9 mouse cellular contexts compared by ENCODE assay signal in the genomic region with DNA sequence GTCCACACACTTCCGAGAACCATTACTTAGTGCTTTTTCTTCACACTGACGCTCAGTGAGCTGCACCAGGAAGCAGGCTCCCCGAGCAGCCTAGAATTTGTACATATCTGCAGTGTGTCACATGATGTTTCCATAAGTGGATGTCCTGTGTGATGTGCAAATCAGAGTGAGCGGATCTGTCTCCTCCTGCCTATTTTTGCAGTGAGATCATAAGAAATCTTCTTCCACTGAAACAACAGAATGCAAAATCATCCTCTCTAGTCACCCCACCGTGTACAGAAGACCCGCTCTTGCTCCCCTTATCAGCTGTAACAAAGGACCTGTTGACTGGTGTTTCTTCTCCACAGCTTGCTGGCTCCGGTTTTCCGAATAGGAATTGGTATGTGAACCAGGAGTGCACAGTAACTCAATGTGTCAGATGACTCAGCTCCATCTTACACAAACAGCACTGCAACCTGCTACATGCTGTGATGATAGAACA. TPM values are rescaled to one million over a fixed set of nuclear protein-coding genes. Genes with fewer than 3 reads are reported as not detected.
DNase-seq lines count a peak whose midpoint lies in the region; ATAC-seq lines count a peak whose summit lies in the region.
"Had no signal": no experiment of that assay in that cellular context is flagged by ENCODE, and none has a peak within 500 bp of the region (broad histone marks: within the 10 kb centered on the region; RNA-seq: fewer than 3 reads in every experiment).

No protein-coding gene starts in this region.

- 70% methylated on average over 8 of the region's 8 CpGs for WGBS in forebrain, embryonic 15.5 days
- WGBS in forebrain, embryonic 13.5 days = 77% methylated on average over 8 of the region's 8 CpGs
- 64% methylated on average over 8 of the region's 8 CpGs for WGBS in liver, embryonic 13.5 days (ENCODE audit: insufficient replicate concordance)
- 69% methylated on average over 8 of the region's 8 CpGs for WGBS in liver, embryonic 11.5 days
- 16% methylated on average over 8 of the region's 8 CpGs for WGBS in heart, embryonic 13.5 days
- WGBS in neural tube, embryonic 14.5 days = 60% methylated on average over 8 of the region's 8 CpGs

- H3K4me2 ChIP-seq in forebrain, embryonic 15.5 days (replicated peaks) = no peak overlapping the region
- H3K4me2 ChIP-seq in forebrain, embryonic 13.5 days = no peak overlapping the region
- no peak overlapping the region for H3K4me2 ChIP-seq in liver, embryonic 13.5 days
- no peak overlapping the region for H3K4me2 ChIP-seq in liver, embryonic 11.5 days
- peak overlapping the region; percentile 62 for H3K4me2 ChIP-seq in heart, embryonic 13.5 days
- H3K4me2 ChIP-seq in neural tube, embryonic 14.5 days (ENCODE audit: low read depth, low read length) = peak overlapping the region; percentile 44; the same call in 1 of the 2 replicates
- H3K4me2 ChIP-seq: midbrain, embryonic 12.5 days had no signal

- H3K9me3 ChIP-seq in forebrain, embryonic 15.5 days = no peaks in the 10 kb centered on the region
- no peaks in the 10 kb centered on the region for H3K9me3 ChIP-seq in forebrain, embryonic 13.5 days (replicated peaks)
- H3K9me3 ChIP-seq in liver, embryonic 13.5 days (replicated peaks) = no peaks in the 10 kb centered on the region
- H3K9me3 ChIP-seq in liver, embryonic 11.5 days (ENCODE audit: control insufficient read depth, low read length) = no peaks in the 10 kb centered on the region
- H3K9me3 ChIP-seq in heart, embryonic 13.5 days = no peaks in the 10 kb centered on the region
- H3K9me3 ChIP-seq in neural tube, embryonic 14.5 days (ENCODE audit: control insufficient read depth, low read length) = no peaks in the 10 kb centered on the region
- H3K9me3 ChIP-seq: midbrain, embryonic 12.5 days had no signal

- no peak overlapping the region for H3K4me3 ChIP-seq in forebrain, embryonic 15.5 days
- H3K4me3 ChIP-seq in forebrain, embryonic 13.5 days = no peak overlapping the region
- H3K4me3 ChIP-seq in liver, embryonic 13.5 days (replicated peaks) = no peak overlapping the region
- no peak overlapping the region for H3K4me3 ChIP-seq in liver, embryonic 11.5 days (ENCODE audit: low read depth, low read length)
- peak overlapping the region; percentile 31 for H3K4me3 ChIP-seq in heart, embryonic 13.5 days
- no peak overlapping the region for H3K4me3 ChIP-seq in neural tube, embryonic 14.5 days (ENCODE audit: low read depth, low read length)
- H3K4me3 ChIP-seq: midbrain, embryonic 12.5 days had no signal

- no peak for ATAC-seq in forebrain, embryonic 15.5 days (replicated peaks)
- no peak for ATAC-seq in forebrain, embryonic 13.5 days
- no peak for ATAC-seq in liver, embryonic 13.5 days (ENCODE audit: low read depth)
- no peak for ATAC-seq in liver, embryonic 11.5 days (replicated peaks; ENCODE audit: low FRiP score)
- ATAC-seq in heart, embryonic 13.5 days (ENCODE audit: extremely low read depth, insufficient number of reproducible peaks, low FRiP score, low TSS enrichment) = peak; percentile 37; the same call in 1 of the 2 replicates
- no peak for ATAC-seq in neural tube, embryonic 14.5 days (ENCODE audit: low read depth)

- H3K36me3 ChIP-seq in forebrain, embryonic 15.5 days = no peaks in the 10 kb centered on the region
- H3K36me3 ChIP-seq in forebrain, embryonic 13.5 days (ENCODE audit: poor library complexity, severe bottlenecking) = no peaks in the 10 kb centered on the region
- H3K36me3 ChIP-seq in liver, embryonic 13.5 days = 0 out of 2 replicates have a peak, but pooled peaks cover 4% of the 10 kb centered on the region
- H3K36me3 ChIP-seq in liver, embryonic 11.5 days (ENCODE audit: control insufficient read depth, insufficient read depth, low read length) = no peaks in the 10 kb centered on the region
- H3K36me3 ChIP-seq in heart, embryonic 13.5 days = no peaks in the 10 kb centered on the region
- no peaks in the 10 kb centered on the region for H3K36me3 ChIP-seq in neural tube, embryonic 14.5 days (ENCODE audit: control insufficient read depth, insufficient read depth, low read length)
- H3K36me3 ChIP-seq: midbrain, embryonic 12.5 days had no signal

- no peak for DNase-seq in liver, embryonic 13.5 days
- DNase-seq in liver, embryonic 11.5 days (ENCODE audit: low spot score) = no peak
- DNase-seq in kidney, postnatal 10 days = no peak
- DNase-seq in gastrocnemius, adult 8-10 months (ENCODE audit: low spot score in 2 of 2) = no peak

- H3K9ac ChIP-seq in forebrain, embryonic 15.5 days (replicated peaks) = no peak overlapping the region
- no peak overlapping the region for H3K9ac ChIP-seq in forebrain, embryonic 13.5 days
- H3K9ac ChIP-seq in liver, embryonic 13.5 days = no peak overlapping the region
- no peak overlapping the region for H3K9ac ChIP-seq in liver, embryonic 11.5 days (ENCODE audit: low read depth, low read length)
- peak overlapping the region; percentile 69 for H3K9ac ChIP-seq in heart, embryonic 13.5 days
- H3K9ac ChIP-seq in neural tube, embryonic 14.5 days (replicated peaks; ENCODE audit: low read depth, low read length) = no peak overlapping the region
- H3K9ac ChIP-seq: midbrain, embryonic 12.5 days had no signal

- peaks cover 42% of the 10 kb centered on the region for H3K4me1 ChIP-seq in forebrain, embryonic 15.5 days
- H3K4me1 ChIP-seq in forebrain, embryonic 13.5 days = peaks cover 44% of the 10 kb centered on the region
- H3K4me1 ChIP-seq in liver, embryonic 13.5 days (replicated peaks) = peaks cover 62% of the 10 kb centered on the region
- H3K4me1 ChIP-seq in liver, embryonic 11.5 days (replicated peaks; ENCODE audit: control insufficient read depth, insufficient read depth, low read length) = peaks cover 32% of the 10 kb centered on the region
- peaks cover 53% of the 10 kb centered on the region for H3K4me1 ChIP-seq in heart, embryonic 13.5 days
- H3K4me1 ChIP-seq in neural tube, embryonic 14.5 days (ENCODE audit: control insufficient read depth, insufficient read depth, low read length) = peaks cover 28% of the 10 kb centered on the region

- 0 out of 2 replicates have a peak overlapping the region, but pooled peaks have one; percentile 5 for H3K27ac ChIP-seq in forebrain, embryonic 15.5 days (replicated peaks)
- H3K27ac ChIP-seq in forebrain, embryonic 13.5 days = no peak overlapping the region; the same call in 1 of the 2 replicates
- 0 out of 2 replicates have a peak overlapping the region, but pooled peaks have one; percentile 27 for H3K27ac ChIP-seq in liver, embryonic 13.5 days
- H3K27ac ChIP-seq in liver, embryonic 11.5 days (ENCODE audit: low read depth, low read length) = no peak overlapping the region; the same call in 1 of the 2 replicates
- peak overlapping the region; percentile 78 for H3K27ac ChIP-seq in heart, embryonic 13.5 days (replicated peaks)
- no peak overlapping the region for H3K27ac ChIP-seq in neural tube, embryonic 14.5 days (ENCODE audit: low read depth, low read length)
- H3K27ac ChIP-seq: midbrain, embryonic 12.5 days had no signal

- H3K27me3 ChIP-seq in forebrain, embryonic 15.5 days = no peaks in the 10 kb centered on the region
- no peaks in the 10 kb centered on the region for H3K27me3 ChIP-seq in forebrain, embryonic 13.5 days
- no peaks in the 10 kb centered on the region for H3K27me3 ChIP-seq in liver, embryonic 13.5 days
- no peaks in the 10 kb centered on the region for H3K27me3 ChIP-seq in liver, embryonic 11.5 days (replicated peaks; ENCODE audit: control insufficient read depth, insufficient read depth, low read length)
- H3K27me3 ChIP-seq in heart, embryonic 13.5 days (replicated peaks) = no peaks in the 10 kb centered on the region
- H3K27me3 ChIP-seq in neural tube, embryonic 14.5 days (ENCODE audit: control insufficient read depth, insufficient read depth, low read length) = no peaks in the 10 kb centered on the region
- H3K27me3 ChIP-seq: midbrain, embryonic 12.5 days had no signal

RNA-seq across cellular contexts. Expression of gene Prkacb, which starts 46.0 kb away (rescaled TPM):
- 150 and 162 TPM in 2 replicates for polyA plus RNA-seq in forebrain, embryonic 15.5 days (2015; fragmentation: Nextera tagmentation; extraction: Ambion mirVana)
- 92.7 and 104 TPM in 2 replicates for polyA plus RNA-seq in forebrain, embryonic 13.5 days (2015; fragmentation: Nextera tagmentation; extraction: Ambion mirVana)
- 13.8 and 16.8 TPM in 2 replicates for polyA plus RNA-seq in liver, embryonic 13.5 days (2015; fragmentation: Nextera tagmentation; extraction: Ambion mirVana)
- 38.6 and 40.2 TPM in 2 replicates for polyA plus RNA-seq in liver, embryonic 11.5 days (2014; fragmentation: Nextera tagmentation; extraction: Ambion mirVana)
- 45.1 and 45.2 TPM in 2 replicates for polyA plus RNA-seq in heart, embryonic 13.5 days (2015; fragmentation: Nextera tagmentation; extraction: Ambion mirVana)
- polyA plus RNA-seq in neural tube, embryonic 14.5 days (2014; fragmentation: Nextera tagmentation; extraction: Ambion mirVana) = 228 and 234 TPM in 2 replicates
- 10 to 100 TPM; 42.4 to 46.6 (median 43.7) TPM for total RNA-seq in gastrocnemius, adult 8-10 months (2022)

Comparison
In these comparisons a context has a peak if more than half of its experiments do, and no peak if none do; other contexts are left out.
1. H3K27ac ChIP-seq: peak in forebrain, embryonic 15.5 days (single experiment), liver, embryonic 13.5 days (single experiment) and heart, embryonic 13.5 days (single experiment); none in forebrain, embryonic 13.5 days (single experiment), liver, embryonic 11.5 days (single experiment) and neural tube, embryonic 14.5 days (single experiment).
2. H3K4me2 ChIP-seq: peak in heart, embryonic 13.5 days (single experiment) and neural tube, embryonic 14.5 days (single experiment); none in forebrain, embryonic 15.5 days (single experiment), forebrain, embryonic 13.5 days (single experiment), liver, embryonic 13.5 days (single experiment) and liver, embryonic 11.5 days (single experiment).